Mouse (Mus musculus) gastrocnemius, postnatal 10 days (tissue): ENCODE data around the gene Vax1. TPM values are rescaled to one million over a fixed set of nuclear protein-coding genes. Genes with fewer than 3 reads are reported as not detected.

ENCODE experiments used
- total RNA-seq, 2 experiments: library from RNA; stranded (reverse); gene quantifications; 2 replicates each; pipeline ENCODE4 v1.2.3; 2021

Vax1 gene
- total RNA-seq, 2 experiments from 2014 or later = not detected

Other genes starting within 250 kb of the Vax1 start
- under 1 TPM in 1 of 2 experiments, not detected in 1; 0.09 TPM for gene Eno4, start 226.6 kb downstream of the Vax1 start, total RNA-seq
- gene Hspa12a, start 226.4 kb downstream of the Vax1 start, total RNA-seq = 10 to 100 TPM; 16.2 to 16.8 TPM
- 1 to 10 TPM; 2.2 to 3.7 TPM for gene Shtn1, start 94.0 kb downstream of the Vax1 start, total RNA-seq
- gene Kcnk18, start 49.2 kb upstream of the Vax1 start, total RNA-seq = not detected
- under 1 TPM; 0.47 to 0.52 TPM for gene Slc18a2, start 90.8 kb upstream of the Vax1 start, total RNA-seq
- gene Rps12-ps3, start 152.2 kb upstream of the Vax1 start, total RNA-seq = 100 to 1,000 TPM; 596 to 666 TPM
- 10 to 100 TPM; 15.1 to 19.2 TPM for gene Pdzd8, start 175.7 kb upstream of the Vax1 start, total RNA-seq